Mouse (Mus musculus): ENCODE data around the gene Tbc1d10c. TPM values are rescaled to one million over a fixed set of nuclear protein-coding genes. Genes with fewer than 3 reads are reported as not detected.

Gene Tbc1d10c
- polyA plus RNA-seq, 1 experiment from 2014 or later: 0.31 TPM

GRCm38 (mm10) chr19:4183689-4184088, 7.4 kb downstream of the Tbc1d10c start:
- Histone ChIP-seq H3K27ac (no peak overlapping the region), H3K9me3 (no peaks in the 10 kb centered on the region), H3K9ac (no peak overlapping the region), H3K4me1 (peaks cover 6% of the 10 kb centered on the region), H3K4me2 (no peak overlapping the region), H3K36me3 (replicated peaks) (no peaks in the 10 kb centered on the region), H3K4me3 (replicated peaks) (no peak overlapping the region), H3K27me3 (no peaks in the 10 kb centered on the region)
- ATAC-seq (ENCODE audit: low FRiP score): no peak
- 69% methylated on average over 2 of the region's 2 CpGs for WGBS

- peaks cover 3% of the 10 kb centered on the region; the same call in 1 of the 2 replicates for H3K27me3 ChIP-seq
- WGBS: 48% methylated on average over 3 of the region's 3 CpGs
- no peak overlapping the region for H3K4me2 ChIP-seq
- no peaks in the 10 kb centered on the region for H3K9me3 ChIP-seq
- ATAC-seq (ENCODE audit: low FRiP score): no peak
- H3K9ac ChIP-seq: no peak overlapping the region
- H3K4me3 ChIP-seq (replicated peaks): no peak overlapping the region
- H3K4me1 ChIP-seq: peaks cover 6% of the 10 kb centered on the region
- no peak overlapping the region for H3K27ac ChIP-seq
- H3K36me3 ChIP-seq (replicated peaks): no peaks in the 10 kb centered on the region
These were observed 9.2 kb downstream of the Tbc1d10c start for GRCm38 (mm10) chr19:4181892-4182291.

- peaks cover 7% of the 10 kb centered on the region; the same call in 1 of the 2 replicates for H3K27me3 ChIP-seq
- no peak for ATAC-seq (ENCODE audit: low FRiP score)
- H3K9ac ChIP-seq: no peak overlapping the region
- 84% methylated on average over 7 of the region's 7 CpGs for whole genome bisulfite sequencing
- no peaks in the 10 kb centered on the region for H3K36me3 ChIP-seq (replicated peaks)
- peaks cover 11% of the 10 kb centered on the region for H3K4me1 ChIP-seq
- H3K27ac ChIP-seq: no peak overlapping the region
- H3K4me2 ChIP-seq: no peak overlapping the region
- H3K4me3 ChIP-seq (replicated peaks): no peak overlapping the region
- no peaks in the 10 kb centered on the region for H3K9me3 ChIP-seq
These were observed 10.7 kb downstream of the Tbc1d10c start for GRCm38 (mm10) chr19:4180411-4180810.

- 3% methylated on average over 11 of the region's 11 CpGs for WGBS
- H3K9ac ChIP-seq: peak within 1 kb of the TSS; percentile 45
These were observed 15.6 kb downstream of the Tbc1d10c start, which contains the start of gene Carns1 for GRCm38 (mm10) chr19:4175368-4175947. Gene Carns1 (minus strand): TSS chr19:4175479.

GRCm38 (mm10) chr19:4172925-4173324, 18.2 kb downstream of the Tbc1d10c start:
- peaks cover 18% of the 10 kb centered on the region for H3K4me1 ChIP-seq
- no peak overlapping the region for H3K4me3 ChIP-seq (replicated peaks)
- peaks cover 12% of the 10 kb centered on the region; the same call in 1 of the 2 replicates for H3K27me3 ChIP-seq
- no peak overlapping the region for H3K4me2 ChIP-seq
- no peaks in the 10 kb centered on the region for H3K36me3 ChIP-seq (replicated peaks)
- no peak overlapping the region for H3K27ac ChIP-seq
- 61% methylated on average over 11 of the region's 11 CpGs for WGBS
- no peaks in the 10 kb centered on the region for H3K9me3 ChIP-seq
- 0 out of 2 replicates have a peak overlapping the region, but pooled peaks have one; percentile 4 for H3K9ac ChIP-seq
- ATAC-seq (ENCODE audit: low FRiP score): no peak

More at GRCm38 (mm10) chr19:4175368-4175947, 15.6 kb downstream of the Tbc1d10c start, which contains the start of gene Carns1:
- Histone ChIP-seq H3K4me1 (peaks cover 10% of the 10 kb centered on the region), H3K4me3 (replicated peaks) (0 out of 2 replicates have a peak within 1 kb of the TSS, but pooled peaks have one; percentile 0), H3K9me3 (no peaks in the 10 kb centered on the region), H3K27ac (no peak within 1 kb of the TSS), H3K4me2 (peak within 1 kb of the TSS; percentile 40), H3K36me3 (replicated peaks) (no peaks in the 10 kb centered on the region), H3K27me3 (peaks cover 12% of the 10 kb centered on the region; the same call in 1 of the 2 replicates)
- ATAC-seq (ENCODE audit: low FRiP score): peak; percentile 65; the same call in 1 of the 2 replicates

- 73% methylated on average over 13 of the region's 13 CpGs for WGBS
- Histone ChIP-seq H3K36me3 (replicated peaks) (no peaks in the 10 kb centered on the region), H3K4me3 (replicated peaks) (no peak overlapping the region), H3K9ac (no peak overlapping the region), H3K27me3 (0 out of 2 replicates have a peak, but pooled peaks cover 6% of the 10 kb centered on the region), H3K4me2 (no peak overlapping the region), H3K27ac (no peak overlapping the region), H3K9me3 (no peaks in the 10 kb centered on the region), H3K4me1 (peaks cover 18% of the 10 kb centered on the region)
- ATAC-seq (ENCODE audit: low FRiP score): no peak
These were observed 19.4 kb downstream of the Tbc1d10c start for GRCm38 (mm10) chr19:4171393-4172290.

GRCm38 (mm10) chr19:4170723-4171392, 20.2 kb downstream of the Tbc1d10c start:
- no peaks in the 10 kb centered on the region for H3K9me3 ChIP-seq
- H3K27ac ChIP-seq: no peak overlapping the region
- H3K9ac ChIP-seq: no peak overlapping the region
- no peaks in the 10 kb centered on the region for H3K36me3 ChIP-seq (replicated peaks)
- 91% methylated on average over 10 of the region's 10 CpGs for whole genome bisulfite sequencing
- H3K4me1 ChIP-seq: peaks cover 18% of the 10 kb centered on the region
- 0 out of 2 replicates have a peak, but pooled peaks cover 5% of the 10 kb centered on the region for H3K27me3 ChIP-seq
- no peak overlapping the region for H3K4me2 ChIP-seq
- no peak overlapping the region for H3K4me3 ChIP-seq (replicated peaks)
- ATAC-seq (ENCODE audit: low FRiP score): no peak

GRCm38 (mm10) chr19:4169810-4170209, 21.3 kb downstream of the Tbc1d10c start:
- peak; percentile 56 for ATAC-seq (ENCODE audit: low FRiP score)
- H3K4me2 ChIP-seq: peak overlapping the region; percentile 80
- no peaks in the 10 kb centered on the region for H3K36me3 ChIP-seq (replicated peaks)
- no peaks in the 10 kb centered on the region for H3K9me3 ChIP-seq
- 9% methylated on average over 27 of the region's 27 CpGs for WGBS
- H3K27ac ChIP-seq: peak overlapping the region; percentile 88
- peak overlapping the region; percentile 43 for H3K4me3 ChIP-seq (replicated peaks)
- 0 out of 2 replicates have a peak, but pooled peaks cover 5% of the 10 kb centered on the region for H3K27me3 ChIP-seq
- peak overlapping the region; percentile 84 for H3K9ac ChIP-seq
- peaks cover 8% of the 10 kb centered on the region for H3K4me1 ChIP-seq

- ATAC-seq (ENCODE audit: low FRiP score): peak; percentile 97
- WGBS: under 1% methylated on average over 40 of the region's 43 CpGs
These were observed 21.7 kb downstream of the Tbc1d10c start for GRCm38 (mm10) chr19:4169378-4169784.

GRCm38 (mm10) chr19:4166678-4167476, 24.2 kb downstream of the Tbc1d10c start:
- Histone ChIP-seq H3K4me3 (replicated peaks) (no peak overlapping the region), H3K4me1 (peaks cover 21% of the 10 kb centered on the region), H3K27me3 (0 out of 2 replicates have a peak, but pooled peaks cover 5% of the 10 kb centered on the region), H3K36me3 (replicated peaks) (peaks cover under 1% of the 10 kb centered on the region; the same call in 1 of the 2 replicates), H3K9ac (no peak overlapping the region), H3K27ac (no peak overlapping the region), H3K9me3 (no peaks in the 10 kb centered on the region), H3K4me2 (no peak overlapping the region)
- ATAC-seq (ENCODE audit: low FRiP score): no peak
- WGBS: 77% methylated on average over 9 of the region's 9 CpGs

More at GRCm38 (mm10) chr19:4169378-4169784, 21.7 kb downstream of the Tbc1d10c start:
- H3K4me1 ChIP-seq: peaks cover 8% of the 10 kb centered on the region
- H3K27me3 ChIP-seq: 0 out of 2 replicates have a peak, but pooled peaks cover 5% of the 10 kb centered on the region
- peak overlapping the region; percentile 43 for H3K4me3 ChIP-seq (replicated peaks)
- peak overlapping the region; percentile 88 for H3K27ac ChIP-seq
- no peaks in the 10 kb centered on the region for H3K9me3 ChIP-seq
- H3K9ac ChIP-seq: peak overlapping the region; percentile 84
- no peaks in the 10 kb centered on the region for H3K36me3 ChIP-seq (replicated peaks)
- H3K4me2 ChIP-seq: peak overlapping the region; percentile 80

GRCm38 (mm10) chr19:4164721-4165120, 26.4 kb downstream of the Tbc1d10c start:
- no peak for ATAC-seq (ENCODE audit: low FRiP score)
- no peaks in the 10 kb centered on the region for H3K9me3 ChIP-seq
- peaks cover 15% of the 10 kb centered on the region for H3K4me1 ChIP-seq
- no peak overlapping the region for H3K9ac ChIP-seq
- peaks cover 16% of the 10 kb centered on the region for H3K36me3 ChIP-seq (replicated peaks)
- H3K4me2 ChIP-seq: no peak overlapping the region
- no peaks in the 10 kb centered on the region for H3K27me3 ChIP-seq
- no peak overlapping the region for H3K27ac ChIP-seq
- 64% methylated on average over 2 of the region's 2 CpGs for WGBS
- H3K4me3 ChIP-seq (replicated peaks): no peak overlapping the region
